Mouse (Mus musculus) skeletal muscle tissue, postnatal 0 days (tissue): ENCODE measurements around the gene 1700020L24Rik. TPM values are rescaled to one million over a fixed set of nuclear protein-coding genes. Genes with fewer than 3 reads are reported as not detected.

ENCODE experiments used
- polyA plus RNA-seq: library from polyadenylated mRNA; unstranded; fragments of >200 nt; fragmentation: Nextera tagmentation; extraction: Ambion mirVana; gene quantifications from 2 replicates; pipeline ENCODE4 v1.2.1, GENCODE M21; 2015

The 1700020L24Rik gene
- polyA plus RNA-seq = 0.35 and 0.88 TPM in 2 replicates

GRCm38 (mm10) chr11:83437377-83437776, at the start of gene 1700020L24Rik:
1700020L24Rik (plus strand) TSS chr11:83437677.

DNA sequence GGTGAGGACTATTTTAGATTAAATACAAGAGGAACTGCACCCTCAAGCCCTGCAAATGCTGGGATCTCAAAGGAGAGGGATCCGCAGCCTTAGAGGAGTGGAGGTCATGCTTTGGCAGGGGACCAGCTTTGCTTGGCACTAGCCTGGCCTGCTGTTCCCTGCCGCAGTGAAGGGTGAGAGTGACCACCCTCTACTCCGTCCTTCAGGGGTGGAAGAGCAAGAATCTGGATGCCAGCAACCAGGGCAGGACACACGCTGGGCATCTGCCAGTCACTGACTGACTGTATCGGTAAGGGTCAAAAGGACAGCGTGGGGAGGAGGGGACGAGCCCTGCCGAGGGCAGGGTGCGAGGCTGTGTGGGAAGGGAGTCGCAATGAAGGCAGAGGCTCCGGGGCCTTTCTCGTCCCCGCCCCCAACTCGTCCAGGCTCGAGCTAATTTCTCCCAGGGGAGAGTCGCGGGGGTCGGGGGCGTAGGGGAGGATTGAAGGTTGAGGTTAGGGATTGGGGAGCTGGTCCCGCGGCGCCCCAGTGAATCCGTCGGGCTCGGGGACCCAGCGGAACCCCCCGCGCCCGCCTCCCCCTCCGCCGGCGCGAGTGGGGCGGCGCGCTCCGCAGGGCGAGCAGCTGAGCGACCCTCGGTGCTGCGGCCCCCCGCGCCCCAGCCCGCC, 28.3 kb upstream of the 1700020L24Rik start, which contains the start of gene Rasl10b:
Gene Rasl10b, plus strand, starts transcription at position 51 of the 668 bp plus-strand sequence.

DNA sequence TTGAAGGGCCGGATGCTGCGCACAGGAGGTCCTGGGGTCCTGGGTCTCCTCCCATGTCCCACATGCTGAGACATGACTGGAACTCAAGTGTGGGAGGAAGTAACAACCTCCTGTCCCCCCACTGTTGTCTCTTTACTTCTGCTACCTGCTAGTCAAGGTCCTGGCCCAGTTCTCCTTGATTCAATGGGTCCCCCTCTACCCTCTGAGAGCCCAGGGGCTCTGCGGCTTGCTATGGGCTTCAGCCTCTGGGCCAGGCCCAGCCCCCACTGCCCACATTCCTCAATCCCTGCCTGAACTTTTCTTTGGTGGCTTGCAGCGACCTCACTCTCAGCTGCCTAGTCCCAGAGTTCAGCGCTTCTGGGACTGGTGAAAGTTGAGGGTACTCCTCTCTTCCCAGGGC, 8.1 kb upstream of the 1700020L24Rik start, which contains the start of gene Gas2l2:
Gene Gas2l2, minus strand, starts transcription at position 101 of the 400 bp plus-strand sequence.

GRCm38 (mm10) chr11:83462711-83463244, 25.3 kb downstream of the 1700020L24Rik start, which contains the start of gene Mmp28:
Mmp28 (minus strand) TSS chr11:83463071.

GRCm38 (mm10) chr11:83472324-83473234, 35.1 kb downstream of the 1700020L24Rik start, which contains the start of gene Taf15:
Taf15 (plus strand) TSS chr11:83473086.

Other genes with a start within 250 kb of the 1700020L24Rik start
- 0.40 and 0.51 TPM in 2 replicates for gene Slfn3, start 246.3 kb upstream of the 1700020L24Rik start, polyA plus RNA-seq
- gene Slfn14, start 151.0 kb upstream of the 1700020L24Rik start, polyA plus RNA-seq = not detected in 2 replicates
- gene Ap2b1, start 138.7 kb upstream of the 1700020L24Rik start, polyA plus RNA-seq = 18.9 and 20.0 TPM in 2 replicates
- gene Pex12, start 135.1 kb upstream of the 1700020L24Rik start, polyA plus RNA-seq = 12.1 and 13.1 TPM in 2 replicates
- gene Rasl10b, start 28.5 kb upstream of the 1700020L24Rik start, polyA plus RNA-seq = 1.2 and 1.4 TPM in 2 replicates
- gene Gas2l2, start 8.2 kb upstream of the 1700020L24Rik start, polyA plus RNA-seq = 0.05 TPM in 1 of 2 replicates, not detected in the other
- gene Mmp28, start 25.4 kb downstream of the 1700020L24Rik start, polyA plus RNA-seq = 2.6 and 4.3 TPM in 2 replicates
- gene Taf15, start 35.4 kb downstream of the 1700020L24Rik start, polyA plus RNA-seq = 3.5 and 3.9 TPM in 2 replicates
- gene Heatr9, start 84.5 kb downstream of the 1700020L24Rik start, polyA plus RNA-seq = not detected in 2 replicates
- 0.45 and 1.5 TPM in 2 replicates for gene Ccl5, start 92.8 kb downstream of the 1700020L24Rik start, polyA plus RNA-seq
- 10.8 and 14.0 TPM in 2 replicates for gene Ccl9, start 141.0 kb downstream of the 1700020L24Rik start, polyA plus RNA-seq
- 15.0 and 15.2 TPM in 2 replicates for gene Ccl6, start 155.4 kb downstream of the 1700020L24Rik start, polyA plus RNA-seq
- not detected in 2 replicates for gene Rpl9-ps1, start 207.9 kb downstream of the 1700020L24Rik start, polyA plus RNA-seq
- 0.19 and 0.29 TPM in 2 replicates for gene Ccl3, start 211.7 kb downstream of the 1700020L24Rik start, polyA plus RNA-seq
- 0.21 and 0.23 TPM in 2 replicates for gene Ccl4, start 224.9 kb downstream of the 1700020L24Rik start, polyA plus RNA-seq